Mouse (Mus musculus): ENCODE measurements around the gene Gm12258.

Gm12258 gene

GRCm38 (mm10) chr11:58903511-58904409 is 56.8 kb downstream of the Gm12258 start, which contains the start of gene Zfp39:
Zfp39 (minus strand) TSS chr11:58904225.
- peak; percentile 95 to 97 for DNase-seq

GRCm38 (mm10) chr11:58904410-58904718 is 57.4 kb downstream of the Gm12258 start:
- no peak for DNase-seq

- DNase-seq, result no peak
Measured at GRCm38 (mm10) chr11:58904838-58905237, 57.9 kb downstream of the Gm12258 start.

All from cerebellum, adult 18-20 months (tissue).